Mouse (Mus musculus) retina, postnatal 1 day (tissue): ENCODE data around the gene Zc3hc1.
A peak's percentile ranks its signal among the peaks of the same experiment; 100 is the strongest.
"Not testable (repeated sequence)": the region's sequence is repeated elsewhere in the genome, so short reads cannot be mapped to it uniquely, and the experiment has no call there.

Source experiments
- DNase-seq: peaks from one replicate; pipeline ENCODE4 v3.0.0-alpha.2; 2012

Gene Zc3hc1

DNA sequence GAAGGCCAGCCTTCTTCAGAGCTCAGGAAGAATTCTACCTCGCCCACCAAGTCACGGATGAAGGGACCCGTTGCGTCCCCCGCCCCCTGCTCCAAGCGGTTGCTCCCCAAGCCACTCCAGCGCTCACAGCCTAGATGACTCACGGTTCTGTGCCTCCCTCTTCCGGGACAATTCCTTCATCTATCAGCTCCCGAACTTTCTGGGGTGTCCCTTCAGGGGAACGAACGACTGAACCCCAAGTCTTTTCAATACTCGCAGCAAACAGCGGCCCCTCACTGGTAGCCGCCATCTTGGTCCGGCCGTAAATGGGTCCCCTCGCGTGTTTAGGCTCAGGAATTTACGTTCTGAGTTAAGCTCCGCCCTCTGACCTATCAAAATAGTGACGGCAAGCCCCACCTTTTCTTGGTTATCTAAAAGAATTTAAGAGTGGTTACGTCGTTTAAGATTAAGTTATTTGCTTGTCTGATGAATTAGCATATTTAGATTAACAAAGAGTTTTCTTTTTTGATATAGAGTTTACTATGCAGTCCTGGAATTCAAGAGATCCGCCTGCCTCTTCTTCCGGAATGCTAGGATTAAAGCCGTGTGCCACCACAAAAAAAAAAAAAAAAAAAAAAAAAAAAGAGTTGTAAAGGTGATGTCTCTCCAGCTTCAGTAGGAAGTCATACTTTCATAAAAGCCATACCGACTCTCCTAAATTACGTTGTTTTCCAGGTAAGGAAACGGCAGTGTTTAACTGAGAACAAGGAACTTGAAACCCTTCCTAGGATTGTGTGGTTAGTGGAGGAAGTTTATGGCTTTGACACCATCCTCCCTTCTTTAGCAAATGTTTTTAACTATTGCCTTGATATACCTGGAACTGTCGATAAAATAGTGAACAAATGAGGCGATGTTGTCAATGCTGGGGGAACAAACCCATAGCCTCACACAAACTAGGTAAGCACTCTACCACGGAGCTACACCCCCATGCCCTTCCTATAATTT is at the start of gene Zc3hc1:
Gene Zc3hc1 (minus strand): TSS at position 315 of the 984 bp plus-strand sequence.
- peak; percentile 88 for DNase-seq

DNA sequence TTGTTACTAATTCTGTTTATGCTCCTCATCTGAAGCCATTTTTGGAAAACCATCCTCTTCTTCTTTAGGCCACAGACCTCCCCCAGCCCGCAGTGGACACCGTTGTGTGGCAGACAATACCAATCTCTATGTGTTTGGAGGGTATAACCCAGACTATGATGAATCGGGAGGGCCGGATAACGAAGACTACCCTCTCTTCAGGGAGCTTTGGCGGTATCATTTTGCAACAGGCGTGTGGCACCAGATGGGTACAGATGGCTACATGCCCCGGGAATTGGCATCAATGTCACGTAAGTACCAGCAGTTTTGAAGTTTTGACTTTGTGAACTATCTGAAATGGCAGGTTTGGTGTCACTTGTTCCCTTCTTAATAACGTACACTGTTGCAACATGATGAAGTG is 48.7 kb upstream of the Zc3hc1 start:
- DNase-seq = no peak

DNA sequence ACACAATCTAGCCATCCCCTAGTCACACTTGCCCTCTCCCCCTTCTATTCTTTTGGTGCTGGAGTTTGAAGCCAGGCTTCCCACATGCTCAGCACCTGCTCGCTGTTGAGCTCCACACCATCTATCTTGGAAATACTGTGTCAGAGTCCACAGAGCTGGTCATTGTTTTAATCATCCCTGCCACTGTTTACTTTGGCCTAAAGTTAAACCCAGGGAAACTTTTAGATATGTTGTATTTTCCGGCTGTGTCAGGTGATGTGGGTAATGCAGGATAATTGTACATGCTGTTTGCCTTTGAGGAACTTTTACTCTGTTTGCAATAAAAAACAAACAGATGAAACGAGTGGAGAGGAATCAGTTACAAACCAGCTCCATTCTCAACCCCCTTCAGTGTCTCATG is 46.2 kb upstream of the Zc3hc1 start:
- DNase-seq = no peak

DNA sequence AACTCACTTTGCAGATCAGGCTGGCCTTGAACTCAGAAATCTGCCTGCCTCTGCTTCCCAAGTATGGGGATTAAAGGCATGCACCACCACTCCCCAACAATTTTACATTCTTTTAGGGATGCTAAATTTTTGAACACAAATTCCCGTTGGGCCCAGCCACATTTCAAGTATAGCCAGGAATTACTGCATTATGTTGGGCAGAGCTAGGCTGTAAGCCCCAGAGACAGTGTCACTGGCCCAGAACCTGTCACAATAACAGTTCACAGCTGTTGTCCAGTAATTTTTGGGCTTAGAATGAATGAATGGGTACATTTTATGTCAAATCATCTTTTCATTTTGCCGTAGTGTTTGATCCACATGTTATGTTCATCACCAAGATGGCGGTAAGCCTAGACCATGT is 45.6 kb upstream of the Zc3hc1 start:
- DNase-seq = no peak

DNA sequence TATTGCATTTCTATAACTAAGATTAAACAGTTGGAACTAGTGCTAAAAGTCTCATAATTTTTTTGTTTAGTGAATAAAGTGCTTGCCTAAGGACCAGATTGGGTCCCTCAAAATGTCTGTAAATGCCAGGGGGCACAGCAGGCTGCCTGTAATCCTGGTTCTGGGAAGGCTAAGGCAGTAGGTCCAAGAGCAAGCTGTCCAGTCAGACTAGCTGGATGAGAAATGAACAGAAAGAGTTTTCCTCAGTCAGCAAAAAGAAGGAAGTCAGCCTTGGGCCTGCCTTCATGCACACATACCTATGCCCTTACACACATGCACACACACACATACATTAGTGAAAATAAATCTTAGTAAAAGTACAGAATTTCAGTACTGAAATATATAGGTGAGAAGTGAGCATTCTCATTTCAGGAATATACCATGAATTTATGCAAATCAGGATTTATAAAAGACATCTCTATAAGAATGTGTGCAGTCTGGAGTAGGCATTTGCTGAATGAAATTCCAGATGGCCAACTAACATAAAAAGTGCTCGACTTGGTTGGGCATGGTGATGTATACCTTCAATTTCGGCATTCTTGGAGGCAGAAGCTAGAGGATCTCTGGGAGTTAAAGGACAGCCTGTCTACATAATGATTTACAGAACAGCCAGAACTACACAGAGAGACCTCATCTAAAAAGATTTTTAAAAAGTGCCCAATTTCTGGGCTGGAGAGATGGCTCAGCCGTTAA is 41.8 kb upstream of the Zc3hc1 start:
- no peak for DNase-seq

DNA sequence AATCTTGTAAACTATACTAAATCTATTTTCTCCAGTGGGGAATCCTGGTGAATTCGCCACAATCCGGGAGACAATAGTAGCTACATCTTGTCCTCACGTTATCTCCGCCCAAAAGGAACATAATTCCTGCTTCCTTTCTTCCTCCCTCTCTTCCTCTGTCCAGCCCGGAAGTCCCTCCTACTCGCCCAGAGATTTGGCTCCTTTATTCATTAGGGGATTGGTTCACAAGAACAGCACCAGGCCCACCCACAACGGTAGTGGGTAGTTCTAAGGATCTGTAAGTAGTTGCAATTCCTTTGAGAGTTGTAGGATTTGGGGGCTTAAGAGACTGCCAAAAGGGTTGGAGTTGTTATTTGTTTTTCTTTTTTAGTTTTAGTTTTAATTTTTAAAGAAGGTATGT is 26.0 kb upstream of the Zc3hc1 start:
- no peak for DNase-seq

DNA sequence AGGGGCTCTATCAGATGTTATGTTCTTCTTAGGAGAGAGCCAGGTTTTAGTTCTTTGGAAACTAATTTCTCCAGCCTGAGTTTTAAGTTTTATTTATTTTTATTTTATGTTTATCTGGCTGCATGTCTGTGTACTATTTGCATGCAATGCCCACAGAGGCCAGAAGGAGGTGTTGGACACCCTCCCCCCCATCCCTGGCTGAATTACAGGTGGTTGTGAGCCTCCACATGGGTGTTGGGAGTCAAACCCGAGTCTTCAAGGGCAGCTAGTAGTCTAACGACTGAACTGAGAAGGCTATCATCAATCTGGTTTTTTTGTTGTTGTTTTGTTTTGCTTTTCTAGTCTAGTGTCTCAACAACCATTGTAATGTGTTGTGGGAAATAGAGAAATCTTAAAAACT is 25.3 kb upstream of the Zc3hc1 start:
- no peak for DNase-seq

DNA sequence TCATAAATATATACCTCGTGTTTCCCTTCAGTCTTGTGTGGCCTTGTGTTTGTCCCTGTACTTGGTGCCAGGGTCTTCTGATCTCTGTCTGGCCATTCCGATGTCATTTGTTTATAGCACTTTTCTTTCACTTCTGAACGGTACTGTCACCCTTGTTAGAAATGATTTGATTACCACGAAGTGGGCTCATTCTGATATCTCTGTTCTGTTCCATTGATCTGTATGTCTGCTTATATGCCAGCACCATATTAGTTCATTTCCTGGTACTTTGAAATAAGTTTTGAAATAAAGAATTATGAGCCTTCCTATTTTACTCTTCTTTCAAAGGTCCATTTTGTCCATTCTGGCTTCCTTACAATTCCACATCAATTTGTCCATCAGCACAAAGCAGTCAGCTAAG is 20.5 kb upstream of the Zc3hc1 start:
- no peak for DNase-seq

DNA sequence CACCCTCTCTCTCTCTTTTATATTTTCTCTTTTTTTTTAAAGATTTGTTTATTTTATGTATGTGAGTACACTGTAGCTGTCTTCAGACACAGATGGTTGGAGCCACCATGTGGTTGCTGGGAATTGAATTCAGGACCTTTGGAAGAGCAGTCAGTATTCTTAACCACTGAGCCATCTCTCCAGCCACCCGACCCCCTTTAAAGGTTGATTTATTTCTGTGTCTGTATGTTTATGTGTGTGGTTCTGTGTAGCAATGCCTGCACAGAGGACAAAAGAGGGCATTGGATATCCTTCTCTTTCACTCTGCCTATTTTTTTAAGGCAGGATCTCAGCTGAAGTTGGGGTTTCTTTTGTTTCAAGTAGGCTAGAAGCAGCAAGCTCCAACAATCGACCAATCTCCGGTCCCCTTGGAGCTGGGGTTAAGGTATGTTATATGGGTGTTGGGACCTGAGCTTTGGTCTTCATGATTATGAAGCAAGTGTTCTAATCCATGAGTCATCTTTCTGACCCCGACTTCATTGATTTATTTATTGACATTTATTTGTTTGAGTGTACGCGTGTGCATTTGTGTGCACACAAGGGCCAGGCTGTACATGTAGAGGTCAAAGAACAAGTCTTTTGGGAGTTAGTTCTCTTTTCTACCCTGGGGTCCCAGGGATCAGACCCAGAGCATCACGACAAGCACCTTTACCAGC is 18.7 kb upstream of the Zc3hc1 start:
- DNase-seq = no peak

DNA sequence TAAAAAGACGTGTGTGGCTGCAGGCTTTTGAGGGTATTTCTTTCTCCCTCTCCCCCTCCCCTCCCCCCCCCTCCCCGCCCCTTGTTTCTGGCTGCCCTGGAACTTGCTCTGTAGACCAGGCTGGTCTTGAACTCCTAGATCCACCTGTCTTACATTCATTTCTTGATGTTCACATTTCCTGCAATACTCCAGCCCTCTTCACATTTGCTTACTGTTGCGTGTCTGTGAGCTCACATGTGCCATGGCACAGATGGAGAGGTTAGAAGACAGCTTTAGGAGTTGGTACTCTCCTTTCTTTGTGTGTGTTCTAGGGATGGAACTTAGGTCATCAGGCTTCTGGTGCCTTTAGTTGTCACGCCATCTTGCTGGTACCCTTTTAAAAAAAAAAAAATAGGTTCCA is 17.4 kb upstream of the Zc3hc1 start:
- no peak for DNase-seq

DNA sequence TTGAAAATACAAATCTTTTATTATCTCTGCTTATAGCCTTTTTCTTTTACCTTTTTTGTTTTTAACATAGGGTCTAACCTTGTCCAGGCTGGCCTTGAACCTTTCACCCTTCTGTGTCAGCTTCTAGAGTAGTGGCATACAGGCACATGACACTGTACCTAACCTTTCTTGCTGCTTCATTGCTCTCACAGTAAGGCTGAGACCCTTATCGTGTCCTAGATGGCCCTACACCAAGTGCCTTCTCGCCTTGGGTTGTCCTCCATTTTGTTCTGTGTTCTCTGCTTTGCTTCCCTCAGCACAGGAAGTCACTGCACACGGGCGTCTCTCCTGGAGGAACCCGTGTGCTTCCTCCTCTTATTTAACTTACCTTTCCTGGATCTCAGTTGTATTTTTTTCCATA is 13.8 kb upstream of the Zc3hc1 start:
- no peak for DNase-seq

DNA sequence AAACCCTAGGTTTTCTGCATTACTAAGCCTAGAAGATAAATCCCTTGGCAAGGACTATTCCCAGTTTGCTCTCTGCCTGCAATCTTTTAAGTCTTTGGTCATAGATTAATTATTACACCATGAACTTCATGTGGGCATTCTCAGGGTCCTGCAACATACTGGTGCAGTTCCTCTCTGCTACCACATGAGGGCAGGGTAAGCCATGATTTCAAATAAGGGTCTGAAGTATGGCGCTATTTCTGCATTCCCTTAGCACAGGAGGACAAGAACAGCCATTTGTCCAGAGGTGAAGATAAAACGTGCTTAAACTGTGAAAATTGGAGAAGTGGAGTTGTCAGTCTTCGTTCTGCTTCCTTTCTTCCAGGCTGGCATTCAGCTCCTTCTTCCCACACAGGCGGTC is 12.6 kb upstream of the Zc3hc1 start:
- peak; percentile 88 for DNase-seq

DNA sequence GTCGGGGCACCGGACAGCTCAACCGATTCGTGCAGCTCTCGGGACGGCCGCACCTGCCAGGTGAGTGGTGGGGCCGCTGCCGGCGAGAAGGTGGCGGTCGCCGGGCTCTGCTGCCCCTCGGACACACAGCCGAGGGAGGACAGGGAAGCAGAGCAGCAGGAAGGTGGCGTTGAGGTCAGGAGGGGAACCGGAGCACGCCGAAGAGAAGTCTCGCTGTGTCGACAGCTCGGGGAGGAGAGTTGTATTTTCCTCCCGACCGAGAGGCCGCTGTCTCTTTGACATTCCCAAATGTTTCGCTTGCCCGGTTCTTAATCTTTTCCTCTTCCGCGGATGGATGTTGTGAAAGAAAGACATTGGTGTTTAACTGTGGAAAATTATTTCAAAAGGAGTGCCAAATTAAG is 11.3 kb upstream of the Zc3hc1 start:
- no peak for DNase-seq

DNA sequence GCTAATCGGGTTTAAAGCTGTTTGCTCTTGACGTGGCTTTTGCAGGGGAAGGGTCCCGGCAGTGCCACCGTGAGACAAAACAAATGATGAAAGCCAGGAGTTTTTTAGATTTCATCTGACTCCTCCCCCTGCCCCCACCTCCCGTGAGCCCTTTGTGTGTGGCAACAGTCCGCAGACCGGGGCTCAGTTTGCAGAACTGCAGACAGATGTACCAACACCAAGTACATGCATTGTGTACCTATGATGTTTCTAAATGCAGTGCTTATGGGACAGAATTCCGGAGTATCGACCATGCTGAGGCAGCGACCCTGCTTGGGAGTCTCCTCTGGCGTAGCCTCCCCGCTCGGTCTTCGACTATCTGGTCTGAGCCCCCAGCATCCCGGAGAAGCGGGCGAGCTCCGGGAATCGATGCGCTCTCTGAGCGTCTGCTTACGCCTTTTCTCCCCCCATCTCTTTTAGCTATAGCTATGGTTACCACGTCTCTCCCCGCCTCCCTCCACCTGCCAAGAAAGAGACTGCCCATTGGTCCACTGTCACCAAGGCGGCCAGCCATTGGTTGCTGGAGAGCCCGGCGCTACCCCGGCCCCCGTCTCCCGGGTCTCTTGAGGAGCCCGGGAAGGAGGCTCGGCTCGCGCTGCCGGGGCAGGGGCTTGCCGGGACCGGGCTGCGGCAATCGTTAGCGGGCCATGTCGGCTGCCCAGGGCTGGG is 10.6 kb upstream of the Zc3hc1 start, which contains the start of gene Klhdc10:
Gene Klhdc10 (plus strand): TSS at position 561 of the 708 bp plus-strand sequence.
- DNase-seq = peak; percentile 100

DNA sequence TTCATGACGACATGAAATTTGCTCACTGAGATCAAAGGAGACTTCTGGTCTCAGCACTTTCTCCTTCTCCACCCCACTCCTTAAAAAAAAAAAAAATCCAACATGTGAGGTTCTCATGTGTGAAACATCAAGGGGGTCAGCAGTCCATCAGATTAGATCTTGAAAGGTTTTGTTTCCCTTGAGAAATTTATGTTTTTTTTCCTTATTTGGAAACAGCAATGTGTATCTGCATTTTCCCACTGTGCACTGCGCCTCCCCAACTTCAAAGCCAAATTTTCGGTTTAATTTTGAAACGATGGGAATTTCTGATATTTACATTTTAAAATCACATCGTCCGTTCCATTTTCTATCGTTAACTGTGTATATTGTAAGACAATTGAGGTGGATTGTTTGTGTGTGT is 9.9 kb upstream of the Zc3hc1 start:
- peak; percentile 35 for DNase-seq

DNA sequence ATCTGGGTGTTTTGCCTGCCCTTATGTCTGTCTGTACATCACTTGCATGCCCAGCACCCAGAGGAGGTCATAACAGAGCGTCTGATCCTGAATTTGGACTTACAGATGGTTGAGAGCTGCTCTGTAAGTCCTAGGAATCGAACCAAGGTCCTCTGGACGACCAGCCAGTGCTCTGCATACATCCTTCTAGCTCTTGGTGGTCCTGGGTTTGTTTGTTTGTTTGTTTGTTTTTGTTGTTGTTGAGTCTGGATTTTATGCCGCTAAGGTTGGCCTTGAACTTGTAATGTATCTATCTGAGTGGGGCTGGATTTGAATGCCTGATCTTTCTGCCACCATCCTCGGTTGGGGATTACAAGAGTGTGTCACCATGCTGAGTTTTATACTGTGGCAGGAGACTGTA is 9.3 kb upstream of the Zc3hc1 start:
- no peak for DNase-seq

DNA sequence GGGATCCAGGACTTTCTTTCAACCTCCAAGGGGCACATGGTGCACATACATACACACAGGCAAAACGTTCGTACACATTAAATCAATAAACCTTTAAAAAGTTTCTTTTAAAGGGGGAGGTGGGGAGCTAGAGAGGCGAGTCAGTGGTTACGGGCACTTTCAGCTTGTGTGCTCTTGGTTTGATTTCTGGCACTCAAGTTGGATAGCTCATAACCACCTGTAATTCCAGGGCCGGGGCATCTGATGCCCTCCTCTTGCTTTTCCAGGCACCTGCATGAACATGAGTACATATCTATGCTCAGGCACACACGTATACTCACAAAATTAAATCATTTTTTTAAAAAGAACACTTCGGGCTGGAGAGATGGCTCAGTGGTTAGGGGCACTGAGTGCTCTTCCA is 1.2 kb upstream of the Zc3hc1 start:
- no peak for DNase-seq

DNA sequence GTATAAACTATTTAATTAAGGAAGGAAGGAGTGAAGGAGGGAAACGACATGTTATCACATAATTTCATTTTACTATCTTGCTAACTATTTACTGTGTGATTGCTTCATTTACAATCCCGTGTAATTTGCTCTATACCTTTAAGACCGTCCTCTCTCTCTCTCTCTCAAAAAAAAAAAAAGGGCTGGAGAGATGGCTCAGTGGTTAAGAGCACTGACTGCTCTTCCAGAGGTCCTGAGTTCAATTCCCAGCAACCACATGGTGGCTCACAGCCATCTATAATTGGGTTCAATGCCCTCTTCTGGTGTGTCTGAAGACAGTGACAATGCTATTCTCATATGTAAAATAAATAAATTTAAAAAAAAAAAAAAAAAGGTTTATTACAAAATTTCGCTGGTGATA is 557 bp downstream of the Zc3hc1 start:
- not testable (repeated sequence) for DNase-seq

DNA sequence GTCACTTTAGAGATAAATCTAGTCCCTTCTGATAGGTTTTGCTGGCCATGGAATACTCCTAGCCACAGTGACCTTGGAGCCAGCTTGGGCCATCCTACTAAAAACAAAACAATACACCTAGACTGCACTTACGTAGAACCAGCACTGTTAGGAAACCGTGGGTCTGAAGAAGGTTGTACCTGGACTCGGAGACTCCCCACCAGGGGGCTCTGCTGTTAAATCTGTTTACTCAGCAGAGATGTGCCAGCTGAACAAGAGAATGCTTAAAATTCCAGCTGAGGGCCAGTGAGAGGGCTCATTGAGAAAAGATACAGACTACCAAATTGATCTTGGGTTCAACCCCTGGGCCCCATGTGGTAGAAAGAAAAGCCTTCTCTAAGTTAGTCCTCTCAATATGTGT is 9.7 kb downstream of the Zc3hc1 start:
- peak; percentile 35 for DNase-seq

DNA sequence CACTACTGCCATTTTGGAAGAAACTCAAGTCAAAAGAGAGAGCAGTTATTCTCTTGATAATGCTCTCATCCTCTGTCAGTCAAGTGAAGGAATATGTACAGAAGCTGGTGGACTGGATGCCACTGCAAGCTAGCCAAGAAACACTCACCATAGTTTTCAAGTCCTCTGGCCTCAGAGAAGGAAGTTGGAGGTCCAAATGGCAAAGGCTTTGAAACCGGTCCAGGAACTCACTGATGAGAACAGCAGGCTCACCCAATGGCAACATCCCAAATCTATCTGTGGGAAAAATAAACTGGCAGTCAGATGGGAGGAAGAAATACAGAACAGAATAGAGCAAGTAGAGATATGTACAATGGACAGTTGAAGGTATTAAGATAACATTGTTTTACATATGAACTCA is 15.0 kb downstream of the Zc3hc1 start:
- DNase-seq = no peak

DNA sequence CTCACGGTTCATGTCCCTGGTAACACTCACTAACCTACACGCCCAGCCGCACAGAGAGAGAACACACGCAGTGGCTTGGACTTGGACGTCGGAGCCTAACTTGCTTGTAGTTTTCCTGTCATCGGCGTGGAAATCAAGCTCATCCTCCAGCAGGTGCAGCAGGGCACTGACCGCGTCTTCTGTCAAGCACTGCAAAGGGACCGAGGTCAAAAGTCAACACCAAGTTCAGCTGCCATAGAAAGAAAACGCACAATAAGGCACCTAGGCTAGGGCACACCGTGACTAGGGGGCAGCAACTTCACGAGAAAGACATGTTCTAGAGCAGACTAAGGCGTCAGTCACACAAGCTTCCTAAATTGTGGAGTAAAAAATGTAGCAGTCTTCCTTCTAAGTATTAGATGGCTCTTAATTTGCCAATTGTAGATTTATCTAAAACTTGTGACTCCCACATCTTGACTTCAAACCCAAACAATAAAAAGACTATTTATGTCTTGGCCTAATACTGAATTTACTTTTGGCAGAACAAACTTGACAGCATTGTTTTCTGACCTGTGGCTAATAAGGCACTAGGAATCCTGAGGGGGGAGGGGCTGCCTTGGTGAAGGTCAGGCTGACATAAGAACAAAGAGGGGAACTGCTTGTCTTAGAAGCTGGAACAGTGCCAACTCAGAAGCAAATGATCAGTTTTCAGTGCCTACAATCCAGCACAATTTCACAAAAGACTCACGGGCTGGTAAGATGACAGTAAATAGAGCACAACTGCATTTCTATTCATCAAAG is 15.9 kb downstream of the Zc3hc1 start:
- DNase-seq = peak; percentile 21
